Mouse (Mus musculus) C2C12 (cell line): ENCODE data around the gene Lemd1. TPM values are rescaled to one million over a fixed set of nuclear protein-coding genes. Genes with fewer than 3 reads are reported as not detected.

ENCODE experiments used
- H3K27me3 ChIP-seq: one replicate; pipeline ENCODE4 v1.6.1; 2011; ENCODE audit not compliant: control insufficient read depth, insufficient read depth, insufficient read length
- H3K36me3 ChIP-seq: one replicate; pipeline ENCODE4 v1.6.1; 2011; ENCODE audit not compliant: control insufficient read depth, insufficient read depth
- H3K4me3 ChIP-seq: one replicate; pipeline ENCODE4 v1.5.1; 2011; ENCODE audit warnings: mild to moderate bottlenecking, control low read depth; ENCODE audit not compliant: poor library complexity, insufficient read depth, severe bottlenecking
- H3K79me2 ChIP-seq: one replicate; pipeline ENCODE4 v1.6.1; 2011; ENCODE audit not compliant: control insufficient read depth, insufficient read depth
- H3K79me3 ChIP-seq: one replicate; pipeline ENCODE4 v1.6.1; 2011; ENCODE audit warnings: low read depth, control low read depth
- H3ac ChIP-seq: one replicate; pipeline ENCODE3; 2011; ENCODE audit warnings: low read depth; ENCODE audit not compliant: control insufficient read depth, insufficient read length
- CEBPB ChIP-seq: IDR thresholded peaks from one replicate; pipeline ENCODE4 v1.6.1; 2011; ENCODE audit warnings: low read depth, mild to moderate bottlenecking, control low read depth, moderate library complexity
- CTCF ChIP-seq: IDR thresholded peaks from one replicate; pipeline ENCODE4 v1.5.1; 2011; ENCODE audit not compliant: control insufficient read depth, insufficient read depth, insufficient read length
- FOSL1 ChIP-seq: IDR thresholded peaks from one replicate; pipeline ENCODE4 v1.8.0; 2011; ENCODE audit warnings: mild to moderate bottlenecking, low read length; ENCODE audit not compliant: poor library complexity, insufficient read depth, severe bottlenecking
- MAX ChIP-seq: IDR thresholded peaks from one replicate; pipeline ENCODE4 v1.6.1; 2011; ENCODE audit warnings: mild to moderate bottlenecking, control low read depth
- MYOD1 ChIP-seq: IDR thresholded peaks from one replicate; pipeline ENCODE4 v1.6.1; 2011; ENCODE audit warnings: low read depth; ENCODE audit not compliant: control insufficient read depth, insufficient read length
- MYOG ChIP-seq: IDR thresholded peaks from one replicate; pipeline ENCODE4 v1.6.1; 2011; ENCODE audit not compliant: control insufficient read depth, insufficient read length; ENCODE audit errors: extremely low read depth
- USF1 ChIP-seq: IDR thresholded peaks from one replicate; pipeline ENCODE4 v1.6.1; 2011; ENCODE audit warnings: low read depth, mild to moderate bottlenecking, control low read depth, moderate library complexity
- polyA plus RNA-seq: library from polyadenylated mRNA; unstranded; fragments of >200 nt; fragmentation: generic; extraction: Trizol; gene quantifications from one replicate; pipeline ENCODE4 v1.2.1, GENCODE M21; 2012; ENCODE audit warnings: missing spikeins

The Lemd1 gene
- polyA plus RNA-seq, 1 experiment = 0.14 TPM

GRCm38 (mm10) chr1:132196337-132196736, 5.1 kb downstream of the Lemd1 start:
- no peak overlapping the region for H3K4me3 ChIP-seq
- no peaks in the 10 kb centered on the region for H3K79me3 ChIP-seq
- no peaks in the 10 kb centered on the region for H3K79me2 ChIP-seq
- TF ChIP-seq FOSL1 = no peak
- TF ChIP-seq MYOG = no peak
- no peak for TF ChIP-seq MAX
- no peak for TF ChIP-seq USF1
- no peak for TF ChIP-seq CEBPB
- no peak for TF ChIP-seq MYOD1
- no peak for TF ChIP-seq CTCF
- no peak overlapping the region for H3ac ChIP-seq
- H3K27me3 ChIP-seq = peaks cover 11% of the 10 kb centered on the region
- H3K36me3 ChIP-seq = no peaks in the 10 kb centered on the region

- no peaks in the 10 kb centered on the region for H3K79me2 ChIP-seq
- no peaks in the 10 kb centered on the region for H3K27me3 ChIP-seq
- TF ChIP-seq FOSL1 (no peak), CEBPB (no peak), MYOD1 (no peak), MAX (no peak), USF1 (no peak), CTCF (no peak), MYOG (no peak)
- no peaks in the 10 kb centered on the region for H3K36me3 ChIP-seq
- H3ac ChIP-seq = no peak overlapping the region
- H3K4me3 ChIP-seq = no peak overlapping the region
- H3K79me3 ChIP-seq = no peaks in the 10 kb centered on the region
Measured at GRCm38 (mm10) chr1:132197666-132198065, 6.4 kb downstream of the Lemd1 start.

GRCm38 (mm10) chr1:132198401-132199071, 7.3 kb downstream of the Lemd1 start:
- TF ChIP-seq USF1 (no peak), FOSL1 (no peak), CEBPB (no peak), CTCF (no peak), MYOG (no peak), MAX (no peak), MYOD1 (no peak)
- no peak overlapping the region for H3K4me3 ChIP-seq
- H3K27me3 ChIP-seq = no peaks in the 10 kb centered on the region
- H3K36me3 ChIP-seq = no peaks in the 10 kb centered on the region
- H3K79me2 ChIP-seq = no peaks in the 10 kb centered on the region
- H3ac ChIP-seq = no peak overlapping the region
- H3K79me3 ChIP-seq = no peaks in the 10 kb centered on the region

GRCm38 (mm10) chr1:132199244-132199643, 8.0 kb downstream of the Lemd1 start:
- Histone ChIP-seq H3K79me2 (no peaks in the 10 kb centered on the region), H3K36me3 (no peaks in the 10 kb centered on the region), H3K79me3 (no peaks in the 10 kb centered on the region), H3ac (no peak overlapping the region), H3K4me3 (no peak overlapping the region), H3K27me3 (no peaks in the 10 kb centered on the region)
- TF ChIP-seq FOSL1 = no peak
- peak; percentile 54 for TF ChIP-seq MAX
- TF ChIP-seq CTCF = no peak
- TF ChIP-seq MYOD1 = peak; percentile 40
- TF ChIP-seq MYOG = no peak
- TF ChIP-seq USF1 = peak; percentile 36

GRCm38 (mm10) chr1:132199934-132200333, 8.7 kb downstream of the Lemd1 start:
- Histone ChIP-seq H3K79me2 (no peaks in the 10 kb centered on the region), H3K4me3 (no peak overlapping the region), H3ac (no peak overlapping the region), H3K36me3 (no peaks in the 10 kb centered on the region), H3K79me3 (no peaks in the 10 kb centered on the region), H3K27me3 (no peaks in the 10 kb centered on the region)
- TF ChIP-seq FOSL1 = no peak
